12 mouse cellular contexts compared by ENCODE assay signal in the genomic region with DNA sequence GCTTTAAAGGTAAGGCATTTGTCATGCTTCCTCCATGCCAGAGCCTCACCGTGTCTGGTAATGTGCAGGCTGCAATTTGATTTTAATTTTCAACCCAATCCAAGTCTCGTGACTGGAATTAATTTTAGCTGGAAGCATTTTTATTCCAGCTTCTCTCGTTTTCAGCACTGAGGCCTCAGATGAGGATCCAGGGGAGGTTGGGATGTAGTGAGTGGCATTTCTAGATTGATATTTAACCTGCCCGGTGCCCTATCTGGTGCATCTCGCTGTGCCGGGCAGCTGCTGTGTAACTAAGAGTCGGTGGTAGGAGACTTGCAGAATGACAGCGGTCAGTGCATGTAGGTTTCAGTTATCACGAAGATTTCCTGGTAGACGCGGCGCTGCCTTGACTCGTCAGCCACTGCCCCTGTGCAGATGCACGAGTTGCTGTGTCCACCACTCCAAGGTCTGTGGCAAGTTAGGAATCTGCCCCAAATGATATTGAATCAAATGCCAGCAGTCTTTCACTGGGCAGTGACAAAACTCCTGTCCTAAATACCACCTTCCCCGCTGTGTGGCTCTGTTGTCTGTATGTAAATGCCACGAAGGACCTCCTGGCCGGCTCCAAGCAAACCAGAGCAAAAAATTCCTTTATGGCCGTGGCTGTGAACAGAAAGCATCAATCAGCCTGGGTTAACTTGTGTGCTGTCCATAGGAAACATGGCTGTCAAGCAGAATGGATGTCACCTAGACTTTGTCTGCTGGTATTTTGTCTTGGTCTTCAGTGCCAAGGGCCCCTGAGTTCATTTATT.
"Had no signal": no experiment of that assay in that cellular context is flagged by ENCODE, and none has a peak within 500 bp of the region (broad histone marks: within the 10 kb centered on the region; RNA-seq: fewer than 3 reads in every experiment).

No protein-coding gene starts in this region.

- H3K27ac ChIP-seq: intestine, embryonic 15.5 days; left cerebral cortex, adult 2 months; liver, embryonic 13.5 days had no signal

- H3K27me3 ChIP-seq: intestine, embryonic 15.5 days; liver, embryonic 13.5 days had no signal

- H3K4me3 ChIP-seq: intestine, embryonic 15.5 days; left cerebral cortex, adult 2 months; liver, embryonic 13.5 days had no signal

- H3K4me2 ChIP-seq: intestine, embryonic 15.5 days; liver, embryonic 13.5 days; midbrain, embryonic 11.5 days had no signal

- H3K9me3 ChIP-seq: intestine, embryonic 15.5 days; liver, embryonic 13.5 days had no signal

- ATAC-seq: intestine, embryonic 15.5 days had no signal

- H3K9ac ChIP-seq: intestine, embryonic 15.5 days; liver, embryonic 13.5 days had no signal

- DNase-seq: kidney, postnatal 4 days; layer of hippocampus, adult 9-11 months; liver, embryonic 13.5 days; lung, adult 2 months; lung, postnatal 14 days; lung, postnatal 4 days; midbrain, embryonic 14.5 days; thymus, adult 18-20 months; thymus, postnatal 36 days had no signal
